Mouse (Mus musculus): ENCODE results near the gene Bmyc. TPM values are rescaled to one million over a fixed set of nuclear protein-coding genes. Genes with fewer than 3 reads are reported as not detected.

Bmyc gene
- polyA plus RNA-seq (2014; fragmentation: Nextera tagmentation; extraction: Ambion mirVana), result 95.4 and 106 TPM in 2 replicates

GRCm38 (mm10) chr2:25706643-25707481, at the start of gene Bmyc:
Gene Bmyc (plus strand): TSS chr2:25706739.
- peak within 1 kb of the TSS; percentile 84 for H3K4me2 ChIP-seq (ENCODE audit: low read length)
- peak; percentile 93 for ATAC-seq (replicated peaks; ENCODE audit: low FRiP score, low TSS enrichment, low read depth)
- under 1% methylated on average over 77 of the region's 78 CpGs for WGBS
- peaks cover 8% of the 10 kb centered on the region; the same call in 1 of the 2 replicates for H3K4me1 ChIP-seq (replicated peaks; ENCODE audit: control insufficient read depth, insufficient read depth, low read length)
- H3K9ac ChIP-seq (ENCODE audit: low read length), result peak within 1 kb of the TSS; percentile 71
- peak within 1 kb of the TSS; percentile 75 for H3K27ac ChIP-seq (ENCODE audit: low read depth)
- no peaks in the 10 kb centered on the region for H3K36me3 ChIP-seq (ENCODE audit: control insufficient read depth, insufficient read depth, low read length)
- H3K27me3 ChIP-seq (replicated peaks; ENCODE audit: control insufficient read depth, insufficient read depth, low read length), result no peaks in the 10 kb centered on the region
- no peaks in the 10 kb centered on the region for H3K9me3 ChIP-seq (ENCODE audit: control insufficient read depth, low read length)
- peak within 1 kb of the TSS; percentile 81 for H3K4me3 ChIP-seq (ENCODE audit: low read depth, low read length)
- peak; percentile 86 for DNase-seq (ENCODE audit: low spot score)

- Histone ChIP-seq H3K9ac (ENCODE audit: low read length) (no peak overlapping the region), H3K4me1 (replicated peaks; ENCODE audit: control insufficient read depth, insufficient read depth, low read length) (no peaks in the 10 kb centered on the region), H3K36me3 (ENCODE audit: control insufficient read depth, insufficient read depth, low read length) (no peaks in the 10 kb centered on the region), H3K4me2 (ENCODE audit: low read length) (no peak overlapping the region), H3K9me3 (ENCODE audit: control insufficient read depth, low read length) (no peaks in the 10 kb centered on the region), H3K4me3 (ENCODE audit: low read depth, low read length) (no peak overlapping the region), H3K27me3 (replicated peaks; ENCODE audit: control insufficient read depth, insufficient read depth, low read length) (no peaks in the 10 kb centered on the region), H3K27ac (ENCODE audit: low read depth) (no peak overlapping the region)
- ATAC-seq (replicated peaks; ENCODE audit: low FRiP score, low TSS enrichment, low read depth) (no peak), DNase-seq (ENCODE audit: low spot score) (no peak)
- WGBS, result 90% methylated on average over 4 of the region's 4 CpGs
Observed at GRCm38 (mm10) chr2:25657246-25657645, 49.3 kb upstream of the Bmyc start.

GRCm38 (mm10) chr2:25657652-25658051, 48.9 kb upstream of the Bmyc start, which contains the start of gene Lcn5:
Gene Lcn5 (plus strand): TSS chr2:25657952.
- Histone ChIP-seq H3K4me1 (replicated peaks; ENCODE audit: control insufficient read depth, insufficient read depth, low read length) (no peaks in the 10 kb centered on the region), H3K27me3 (replicated peaks; ENCODE audit: control insufficient read depth, insufficient read depth, low read length) (no peaks in the 10 kb centered on the region), H3K36me3 (ENCODE audit: control insufficient read depth, insufficient read depth, low read length) (no peaks in the 10 kb centered on the region), H3K4me3 (ENCODE audit: low read depth, low read length) (no peak within 1 kb of the TSS), H3K9ac (ENCODE audit: low read length) (no peak within 1 kb of the TSS), H3K27ac (ENCODE audit: low read depth) (no peak within 1 kb of the TSS), H3K9me3 (ENCODE audit: control insufficient read depth, low read length) (no peaks in the 10 kb centered on the region), H3K4me2 (ENCODE audit: low read length) (no peak within 1 kb of the TSS)
- ATAC-seq (replicated peaks; ENCODE audit: low FRiP score, low TSS enrichment, low read depth), result no peak
- no peak for DNase-seq (ENCODE audit: low spot score)

- WGBS, result 82% methylated on average over 8 of the region's 8 CpGs
- Histone ChIP-seq H3K9ac (ENCODE audit: low read length) (no peak overlapping the region), H3K27ac (ENCODE audit: low read depth) (no peak overlapping the region), H3K4me1 (replicated peaks; ENCODE audit: control insufficient read depth, insufficient read depth, low read length) (no peaks in the 10 kb centered on the region), H3K36me3 (ENCODE audit: control insufficient read depth, insufficient read depth, low read length) (no peaks in the 10 kb centered on the region), H3K4me3 (ENCODE audit: low read depth, low read length) (no peak overlapping the region), H3K27me3 (replicated peaks; ENCODE audit: control insufficient read depth, insufficient read depth, low read length) (no peaks in the 10 kb centered on the region), H3K9me3 (ENCODE audit: control insufficient read depth, low read length) (no peaks in the 10 kb centered on the region), H3K4me2 (ENCODE audit: low read length) (no peak overlapping the region)
- DNase-seq (ENCODE audit: low spot score) (no peak), ATAC-seq (replicated peaks; ENCODE audit: low FRiP score, low TSS enrichment, low read depth) (no peak)
Observed at GRCm38 (mm10) chr2:25660279-25660678, 46.3 kb upstream of the Bmyc start.

GRCm38 (mm10) chr2:25661245-25661970, 45.1 kb upstream of the Bmyc start:
- no peak for ATAC-seq (replicated peaks; ENCODE audit: low FRiP score, low TSS enrichment, low read depth)
- Histone ChIP-seq H3K4me3 (ENCODE audit: low read depth, low read length) (no peak overlapping the region), H3K36me3 (ENCODE audit: control insufficient read depth, insufficient read depth, low read length) (no peaks in the 10 kb centered on the region), H3K4me2 (ENCODE audit: low read length) (no peak overlapping the region), H3K27me3 (replicated peaks; ENCODE audit: control insufficient read depth, insufficient read depth, low read length) (no peaks in the 10 kb centered on the region), H3K9me3 (ENCODE audit: control insufficient read depth, low read length) (no peaks in the 10 kb centered on the region), H3K9ac (ENCODE audit: low read length) (no peak overlapping the region), H3K4me1 (replicated peaks; ENCODE audit: control insufficient read depth, insufficient read depth, low read length) (no peaks in the 10 kb centered on the region), H3K27ac (ENCODE audit: low read depth) (no peak overlapping the region)
- WGBS, result 87% methylated on average over 6 of the region's 6 CpGs
- DNase-seq (ENCODE audit: low spot score), result no peak

GRCm38 (mm10) chr2:25663511-25663910, 43.0 kb upstream of the Bmyc start:
- Histone ChIP-seq H3K9ac (ENCODE audit: low read length) (no peak overlapping the region), H3K36me3 (ENCODE audit: control insufficient read depth, insufficient read depth, low read length) (no peaks in the 10 kb centered on the region), H3K27me3 (replicated peaks; ENCODE audit: control insufficient read depth, insufficient read depth, low read length) (no peaks in the 10 kb centered on the region), H3K4me2 (ENCODE audit: low read length) (no peak overlapping the region), H3K27ac (ENCODE audit: low read depth) (no peak overlapping the region), H3K9me3 (ENCODE audit: control insufficient read depth, low read length) (no peaks in the 10 kb centered on the region), H3K4me1 (replicated peaks; ENCODE audit: control insufficient read depth, insufficient read depth, low read length) (no peaks in the 10 kb centered on the region), H3K4me3 (ENCODE audit: low read depth, low read length) (no peak overlapping the region)
- no peak for ATAC-seq (replicated peaks; ENCODE audit: low FRiP score, low TSS enrichment, low read depth)
- 91% methylated on average over 1 of the region's 1 CpGs for WGBS
- DNase-seq (ENCODE audit: low spot score), result peak; percentile 67

GRCm38 (mm10) chr2:25664125-25664524, 42.4 kb upstream of the Bmyc start:
- H3K27ac ChIP-seq (ENCODE audit: low read depth), result no peak overlapping the region
- H3K4me2 ChIP-seq (ENCODE audit: low read length), result no peak overlapping the region
- ATAC-seq (replicated peaks; ENCODE audit: low FRiP score, low TSS enrichment, low read depth) (no peak), DNase-seq (ENCODE audit: low spot score) (no peak)
- no peak overlapping the region for H3K9ac ChIP-seq (ENCODE audit: low read length)
- H3K4me1 ChIP-seq (replicated peaks; ENCODE audit: control insufficient read depth, insufficient read depth, low read length), result no peaks in the 10 kb centered on the region
- 81% methylated on average over 5 of the region's 5 CpGs for WGBS
- H3K27me3 ChIP-seq (replicated peaks; ENCODE audit: control insufficient read depth, insufficient read depth, low read length), result no peaks in the 10 kb centered on the region
- H3K9me3 ChIP-seq (ENCODE audit: control insufficient read depth, low read length), result no peaks in the 10 kb centered on the region
- H3K36me3 ChIP-seq (ENCODE audit: control insufficient read depth, insufficient read depth, low read length), result no peaks in the 10 kb centered on the region
- H3K4me3 ChIP-seq (ENCODE audit: low read depth, low read length), result no peak overlapping the region

- no peaks in the 10 kb centered on the region for H3K27me3 ChIP-seq (replicated peaks; ENCODE audit: control insufficient read depth, insufficient read depth, low read length)
- no peak overlapping the region for H3K27ac ChIP-seq (ENCODE audit: low read depth)
- H3K4me2 ChIP-seq (ENCODE audit: low read length), result no peak overlapping the region
- no peaks in the 10 kb centered on the region for H3K4me1 ChIP-seq (replicated peaks; ENCODE audit: control insufficient read depth, insufficient read depth, low read length)
- H3K36me3 ChIP-seq (ENCODE audit: control insufficient read depth, insufficient read depth, low read length), result no peaks in the 10 kb centered on the region
- DNase-seq (ENCODE audit: low spot score) (no peak), ATAC-seq (replicated peaks; ENCODE audit: low FRiP score, low TSS enrichment, low read depth) (no peak)
- no peak overlapping the region for H3K9ac ChIP-seq (ENCODE audit: low read length)
- H3K4me3 ChIP-seq (ENCODE audit: low read depth, low read length), result no peak overlapping the region
- H3K9me3 ChIP-seq (ENCODE audit: control insufficient read depth, low read length), result no peaks in the 10 kb centered on the region
- WGBS, result 65% methylated on average over 1 of the region's 1 CpGs
Observed at GRCm38 (mm10) chr2:25666516-25666915, 40.0 kb upstream of the Bmyc start.
